Mouse (Mus musculus): ENCODE measurements around the gene Tpcn2. TPM values are rescaled to one million over a fixed set of nuclear protein-coding genes. Genes with fewer than 3 reads are reported as not detected.

Tpcn2 gene
- total and polyA plus RNA-seq, 3 experiments, result 1.9 to 7.9 (median 3.0) TPM

DNA sequence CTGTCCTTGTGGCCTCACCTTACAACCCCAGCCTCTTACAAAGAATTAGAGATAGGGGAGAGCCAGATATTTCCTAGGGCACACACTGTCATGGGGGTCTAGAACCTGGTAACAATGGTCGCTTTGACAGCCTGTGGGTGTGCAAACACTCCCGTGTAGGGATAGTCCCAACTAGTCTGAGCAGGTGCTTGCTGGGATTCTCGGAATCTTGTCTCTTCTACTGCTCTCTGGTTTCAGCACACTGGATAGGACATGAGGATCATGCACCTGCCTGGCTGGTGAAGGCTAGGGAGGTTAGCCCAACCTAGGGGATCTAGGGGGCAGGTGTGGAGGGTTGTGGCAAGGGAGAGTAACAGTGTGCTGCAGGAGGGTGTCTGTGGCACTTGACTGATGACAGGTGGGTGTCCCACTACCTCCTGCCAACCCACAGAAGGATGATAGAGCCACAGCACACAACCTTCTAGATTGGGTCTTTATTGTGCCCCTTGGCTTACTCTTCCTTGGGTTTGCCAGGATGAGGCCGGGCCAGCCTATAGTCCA lies 78.4 kb downstream of the Tpcn2 start:
- WGBS, result 94% methylated on average over 4 of the region's 4 CpGs
- Histone ChIP-seq H3K36me3 (ENCODE audit: control insufficient read depth, insufficient read depth, low read length) (no peaks in the 10 kb centered on the region), H3K4me3 (no peak overlapping the region), H3K9ac (ENCODE audit: low read depth, low read length) (no peak overlapping the region), H3K79me2 (replicated peaks; ENCODE audit: control insufficient read depth, insufficient read depth, low read length) (no peaks in the 10 kb centered on the region), H3K4me1 (ENCODE audit: control insufficient read depth, insufficient read depth, low read length) (peaks cover 8% of the 10 kb centered on the region), H3K27ac (no peak overlapping the region; the same call in 1 of the 2 replicates), H3K27me3 (ENCODE audit: control insufficient read depth, insufficient read depth, low read length) (no peaks in the 10 kb centered on the region)
- no peak for DNase-seq
- TF ChIP-seq EP300 (IDR thresholded peaks at IDR 0.05; ENCODE audit: insufficient read depth, low read depth, low read length), result no peak
- TF ChIP-seq CTCF (IDR thresholded peaks at IDR 0.05), result no peak
- TF ChIP-seq POLR2A (IDR thresholded peaks at IDR 0.05; ENCODE audit: insufficient read depth, low read depth, low read length), result no peak
- intact Hi-C loops (cut with DNase I), result no loop called here

DNA sequence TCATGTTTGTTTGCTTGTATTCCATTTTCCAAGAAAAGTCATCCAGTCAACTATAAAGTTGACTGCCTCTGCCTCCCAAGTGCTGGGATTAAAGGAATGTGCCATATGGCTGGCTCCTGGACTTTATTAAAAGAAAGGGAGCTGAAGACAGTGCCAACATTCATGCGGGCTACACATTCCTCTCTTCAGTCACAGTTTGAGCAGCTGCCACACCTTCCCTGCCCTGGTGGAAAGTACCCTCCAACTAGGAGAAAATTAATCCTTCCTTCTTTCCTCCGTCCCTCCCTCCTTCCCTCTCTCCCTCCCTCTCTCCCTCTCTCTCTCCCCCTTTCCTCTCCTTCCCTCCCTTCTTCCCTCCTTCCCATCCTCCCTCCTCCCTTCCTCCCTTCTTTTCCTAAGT lies 84.1 kb downstream of the Tpcn2 start:
- 52% methylated on average over 2 of the region's 2 CpGs for WGBS
- no peaks in the 10 kb centered on the region for H3K36me3 ChIP-seq (ENCODE audit: control insufficient read depth, insufficient read depth, low read length)
- no peaks in the 10 kb centered on the region for H3K27me3 ChIP-seq (ENCODE audit: control insufficient read depth, insufficient read depth, low read length)
- H3K79me2 ChIP-seq (replicated peaks; ENCODE audit: control insufficient read depth, insufficient read depth, low read length), result no peaks in the 10 kb centered on the region
- intact Hi-C loops (cut with DNase I), result loop anchor here (5.0 kb wide), 1 partner anchor 67 kb away; no protein-coding TSS in a partner anchor
- H3K27ac ChIP-seq, result no peak overlapping the region
- DNase-seq, result no peak
- H3K9ac ChIP-seq (ENCODE audit: low read depth, low read length), result no peak overlapping the region
- peaks cover 13% of the 10 kb centered on the region for H3K4me1 ChIP-seq (ENCODE audit: control insufficient read depth, insufficient read depth, low read length)
- H3K4me3 ChIP-seq, result no peak overlapping the region
- TF ChIP-seq POLR2A (IDR thresholded peaks at IDR 0.05; ENCODE audit: insufficient read depth, low read depth, low read length), result no peak
- TF ChIP-seq EP300 (IDR thresholded peaks at IDR 0.05; ENCODE audit: insufficient read depth, low read depth, low read length), result no peak
- no peak for TF ChIP-seq CTCF (IDR thresholded peaks at IDR 0.05)

DNA sequence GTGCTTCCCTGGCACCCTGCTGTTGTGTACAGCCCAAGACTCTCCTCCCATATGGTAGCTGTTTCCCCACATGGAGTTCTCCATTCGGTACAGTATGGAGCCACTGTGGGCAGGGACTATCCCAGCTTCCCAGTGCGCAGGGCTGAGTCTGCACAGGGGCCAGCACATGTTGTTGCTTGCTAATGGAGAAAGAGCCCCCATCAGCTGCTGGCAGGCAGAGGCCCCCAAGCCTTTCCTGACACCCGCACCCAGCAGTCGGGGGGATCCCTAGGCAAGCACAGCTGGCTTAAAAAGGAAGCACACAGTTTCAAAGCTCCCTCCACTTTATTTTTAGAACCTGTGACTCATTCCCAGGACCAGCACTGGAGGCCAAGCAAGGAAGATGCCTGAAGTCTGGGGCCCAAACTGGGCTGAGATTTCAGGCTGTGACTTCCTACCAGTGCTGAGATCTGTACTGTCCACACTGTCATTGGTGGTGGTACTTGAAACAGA lies 85.5 kb downstream of the Tpcn2 start:
- TF ChIP-seq CTCF (IDR thresholded peaks at IDR 0.05), result no peak
- 0 out of 2 replicates have a peak, but pooled peaks have one; percentile 5 for TF ChIP-seq EP300 (IDR thresholded peaks at IDR 0.05; ENCODE audit: insufficient read depth, low read depth, low read length)
- Histone ChIP-seq H3K9ac (ENCODE audit: low read depth, low read length) (no peak overlapping the region), H3K79me2 (replicated peaks; ENCODE audit: control insufficient read depth, insufficient read depth, low read length) (no peaks in the 10 kb centered on the region), H3K4me1 (ENCODE audit: control insufficient read depth, insufficient read depth, low read length) (peaks cover 20% of the 10 kb centered on the region), H3K4me3 (no peak overlapping the region), H3K27ac (peak overlapping the region; percentile 65), H3K27me3 (ENCODE audit: control insufficient read depth, insufficient read depth, low read length) (no peaks in the 10 kb centered on the region), H3K36me3 (ENCODE audit: control insufficient read depth, insufficient read depth, low read length) (no peaks in the 10 kb centered on the region)
- intact Hi-C loops (cut with DNase I), result loop anchor here (5.0 kb wide), 1 partner anchor 66 kb away; no protein-coding TSS in a partner anchor
- peak; percentile 46 to 66 for DNase-seq
- 9% methylated on average over 4 of the region's 4 CpGs for WGBS

DNA sequence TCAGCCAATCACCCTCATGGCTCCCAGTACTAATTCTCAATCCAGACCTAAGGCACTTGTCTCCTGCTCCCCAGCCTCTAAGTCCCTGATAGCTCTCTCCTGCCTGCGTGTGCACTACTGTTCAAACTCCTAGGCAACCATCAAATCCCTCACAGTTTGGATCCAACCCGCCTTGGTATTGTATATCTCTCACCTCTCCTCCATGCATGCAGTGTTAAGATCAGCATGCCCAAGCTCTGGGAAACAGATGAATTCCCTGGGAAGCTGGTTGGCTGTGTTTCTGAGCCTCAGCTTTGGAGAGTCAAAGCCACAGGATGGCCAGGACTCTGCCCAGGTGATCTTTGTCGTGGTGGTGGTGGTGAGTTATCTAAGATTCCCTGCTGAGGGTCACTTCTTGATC lies 86.1 kb downstream of the Tpcn2 start:
- TF ChIP-seq EP300 (IDR thresholded peaks at IDR 0.05; ENCODE audit: insufficient read depth, low read depth, low read length) (no peak), POLR2A (IDR thresholded peaks at IDR 0.05; ENCODE audit: insufficient read depth, low read depth, low read length) (no peak), CTCF (IDR thresholded peaks at IDR 0.05) (no peak)
- no peak overlapping the region for H3K27ac ChIP-seq
- no peak overlapping the region for H3K4me3 ChIP-seq
- peaks cover 20% of the 10 kb centered on the region for H3K4me1 ChIP-seq (ENCODE audit: control insufficient read depth, insufficient read depth, low read length)
- H3K36me3 ChIP-seq (ENCODE audit: control insufficient read depth, insufficient read depth, low read length), result no peaks in the 10 kb centered on the region
- H3K9ac ChIP-seq (ENCODE audit: low read depth, low read length), result no peak overlapping the region
- H3K27me3 ChIP-seq (ENCODE audit: control insufficient read depth, insufficient read depth, low read length), result no peaks in the 10 kb centered on the region
- intact Hi-C loops (cut with DNase I), result loop anchor here (2.0 to 5.0 kb wide), 2 partner anchors 65 to 259 kb away; partner anchors contain the start of gene Ccnd1
- DNase-seq, result no peak
- no peaks in the 10 kb centered on the region for H3K79me2 ChIP-seq (replicated peaks; ENCODE audit: control insufficient read depth, insufficient read depth, low read length)
- WGBS, result 60% methylated on average over 3 of the region's 3 CpGs

DNA sequence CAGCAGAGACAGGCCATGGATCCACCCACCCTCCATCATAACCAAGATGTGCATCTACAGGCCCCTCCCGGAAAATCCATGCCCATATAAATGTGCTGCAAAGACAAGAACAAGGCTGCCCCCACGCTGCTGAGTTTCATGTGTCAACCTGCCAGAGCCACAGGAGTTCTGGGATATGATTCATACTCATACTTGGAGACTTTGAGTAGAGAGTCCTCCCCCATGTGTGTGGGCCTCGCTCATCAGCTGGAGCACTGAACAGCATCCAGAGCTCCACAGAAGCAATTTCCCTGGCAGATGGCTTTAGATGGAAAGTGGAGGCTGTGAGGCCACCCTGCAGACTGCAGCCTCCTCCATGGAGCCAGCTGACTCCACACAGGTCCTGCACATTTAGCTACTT lies 86.8 kb downstream of the Tpcn2 start:
- intact Hi-C loops (cut with DNase I), result loop anchor here (2.0 to 5.0 kb wide), 2 partner anchors 65 to 258 kb away; partner anchors contain the start of gene Ccnd1
- WGBS, result 55% methylated on average over 3 of the region's 3 CpGs
- no peaks in the 10 kb centered on the region for H3K36me3 ChIP-seq (ENCODE audit: control insufficient read depth, insufficient read depth, low read length)
- DNase-seq, result peak in 1 of 2 experiments; percentile 47
- TF ChIP-seq CTCF (IDR thresholded peaks at IDR 0.05), result no peak
- no peak for TF ChIP-seq POLR2A (IDR thresholded peaks at IDR 0.05; ENCODE audit: insufficient read depth, low read depth, low read length)
- no peak for TF ChIP-seq EP300 (IDR thresholded peaks at IDR 0.05; ENCODE audit: insufficient read depth, low read depth, low read length)
- no peak overlapping the region for H3K9ac ChIP-seq (ENCODE audit: low read depth, low read length)
- no peaks in the 10 kb centered on the region for H3K27me3 ChIP-seq (ENCODE audit: control insufficient read depth, insufficient read depth, low read length)
- H3K4me1 ChIP-seq (ENCODE audit: control insufficient read depth, insufficient read depth, low read length), result peaks cover 20% of the 10 kb centered on the region
- H3K27ac ChIP-seq, result no peak overlapping the region
- no peaks in the 10 kb centered on the region for H3K79me2 ChIP-seq (replicated peaks; ENCODE audit: control insufficient read depth, insufficient read depth, low read length)
- no peak overlapping the region for H3K4me3 ChIP-seq

DNA sequence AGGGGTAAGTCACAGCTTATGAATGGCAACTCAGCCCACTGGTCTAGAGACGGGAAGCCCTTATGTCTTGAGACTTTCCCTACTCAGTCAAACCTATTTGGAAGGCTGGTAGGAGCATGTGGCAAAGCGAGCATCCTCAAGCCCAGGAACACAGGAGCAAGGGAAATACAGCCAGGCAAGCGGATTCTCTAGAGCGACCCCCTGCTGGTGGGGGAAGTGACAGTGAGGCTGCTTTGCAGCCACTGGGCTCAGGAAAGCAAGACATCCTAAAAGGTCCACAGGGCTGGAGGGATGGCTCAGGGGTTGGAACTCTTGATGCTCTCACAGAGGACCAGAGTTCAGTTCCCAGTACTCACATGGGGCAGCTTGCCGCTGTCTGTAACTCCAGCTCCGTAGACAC lies 87.5 kb downstream of the Tpcn2 start:
- TF ChIP-seq CTCF (IDR thresholded peaks at IDR 0.05) (no peak), POLR2A (IDR thresholded peaks at IDR 0.05; ENCODE audit: insufficient read depth, low read depth, low read length) (no peak), EP300 (IDR thresholded peaks at IDR 0.05; ENCODE audit: insufficient read depth, low read depth, low read length) (no peak)
- Histone ChIP-seq H3K36me3 (ENCODE audit: control insufficient read depth, insufficient read depth, low read length) (no peaks in the 10 kb centered on the region), H3K27me3 (ENCODE audit: control insufficient read depth, insufficient read depth, low read length) (no peaks in the 10 kb centered on the region), H3K27ac (no peak overlapping the region), H3K9ac (ENCODE audit: low read depth, low read length) (no peak overlapping the region), H3K4me3 (no peak overlapping the region), H3K79me2 (replicated peaks; ENCODE audit: control insufficient read depth, insufficient read depth, low read length) (no peaks in the 10 kb centered on the region), H3K4me1 (ENCODE audit: control insufficient read depth, insufficient read depth, low read length) (peaks cover 20% of the 10 kb centered on the region)
- intact Hi-C loops (cut with DNase I), result loop anchor here (2.0 to 5.0 kb wide), 2 partner anchors 64 to 258 kb away; partner anchors contain the start of gene Ccnd1
- 97% methylated on average over 6 of the region's 6 CpGs for WGBS
- no peak for DNase-seq

All from heart, adult 2 months (tissue).